13 mouse cellular contexts compared by ENCODE assay signal in the genomic region with DNA sequence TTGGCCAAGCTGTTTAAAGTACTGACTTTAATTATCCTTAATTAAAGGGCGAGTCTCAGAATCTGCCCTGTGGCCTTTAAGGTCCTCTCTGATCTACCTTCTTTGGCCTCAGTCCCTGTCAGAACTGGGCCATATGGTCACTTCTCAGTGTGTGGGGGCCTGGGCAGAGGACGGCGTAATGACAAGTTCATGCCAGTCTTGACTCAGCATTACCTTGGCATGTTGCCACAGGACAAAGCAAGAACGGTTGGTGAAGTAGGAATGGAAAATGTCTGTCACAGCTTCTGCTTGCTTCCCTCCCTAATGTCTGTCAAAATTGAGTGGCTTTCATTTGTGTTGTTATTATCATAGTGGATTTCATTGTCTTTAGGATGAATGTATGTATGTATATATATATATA. TPM values are rescaled to one million over a fixed set of nuclear protein-coding genes. Genes with fewer than 3 reads are reported as not detected.
A peak's percentile ranks its signal among the peaks of the same experiment; 100 is the strongest.
DNase-seq lines count a peak whose midpoint lies in the region; ATAC-seq and TF ChIP-seq lines count a peak whose summit lies in the region.
"Had no signal": no experiment of that assay in that cellular context is flagged by ENCODE, and none has a peak within 500 bp of the region (broad histone marks: within the 10 kb centered on the region; RNA-seq: fewer than 3 reads in every experiment).

No protein-coding gene starts in this region.

- no peaks in the 10 kb centered on the region for H3K27me3 ChIP-seq in heart, embryonic 16.5 days (ENCODE audit: control insufficient read depth, insufficient read depth, low read length)
- H3K27me3 ChIP-seq in heart, embryonic 11.5 days (ENCODE audit: control insufficient read depth, insufficient read depth, low read length): no peaks in the 10 kb centered on the region
- H3K27me3 ChIP-seq in lung, postnatal 0 days (replicated peaks; ENCODE audit: insufficient read depth, low read length): no peaks in the 10 kb centered on the region
- H3K27me3 ChIP-seq: megakaryocyte, embryonic 14.5 days had no signal

- no peaks in the 10 kb centered on the region for H3K9me3 ChIP-seq in heart, embryonic 16.5 days (replicated peaks; ENCODE audit: control insufficient read depth, low read length)
- no peaks in the 10 kb centered on the region for H3K9me3 ChIP-seq in heart, embryonic 11.5 days (replicated peaks; ENCODE audit: control insufficient read depth, low read length)
- no peaks in the 10 kb centered on the region for H3K9me3 ChIP-seq in lung, postnatal 0 days (ENCODE audit: low read length)
- H3K9me3 ChIP-seq: megakaryocyte, embryonic 14.5 days had no signal

- DNase-seq in 3134 (ENCODE audit: extremely low read depth, insufficient read length, low spot score): peak; percentile 36
- peak; percentile 81 for DNase-seq in adrenal gland, adult 2 months
- peak; percentile 92 for DNase-seq in cerebellum, adult 9-10 months
- DNase-seq in Muller cell, postnatal 12 days (ENCODE audit: inconsistent ontology term): no peak
- no peak for DNase-seq in lung, postnatal 0 days (ENCODE audit: low spot score)
- no peak for DNase-seq in frontal cortex, postnatal 36 days (ENCODE audit: low spot score in 2 of 2)
- DNase-seq: kidney, adult 9 months; spleen, adult 18-20 months had no signal

- TF ChIP-seq CTCF in lung, postnatal 0 days (IDR thresholded peaks at IDR 0.05): no peak

- WGBS in heart, embryonic 16.5 days: 47% methylated on average over 4 of the region's 4 CpGs
- 62% methylated on average over 4 of the region's 4 CpGs for WGBS in heart, embryonic 11.5 days (ENCODE audit: insufficient replicate concordance)
- WGBS in lung, postnatal 0 days: 66% methylated on average over 4 of the region's 4 CpGs

- H3K4me2 ChIP-seq in heart, embryonic 16.5 days (ENCODE audit: low read depth, low read length): no peak overlapping the region
- no peak overlapping the region for H3K4me2 ChIP-seq in heart, embryonic 11.5 days
- H3K4me2 ChIP-seq in lung, postnatal 0 days (replicated peaks; ENCODE audit: low read depth, low read length): no peak overlapping the region

- no peak for TF ChIP-seq EP300 in lung, postnatal 0 days (IDR thresholded peaks at IDR 0.05)

- H3K4me1 ChIP-seq in heart, embryonic 16.5 days (ENCODE audit: control insufficient read depth, insufficient read depth, low read length): peaks cover 23% of the 10 kb centered on the region
- H3K4me1 ChIP-seq in heart, embryonic 11.5 days (ENCODE audit: control insufficient read depth, insufficient read depth, low read length): peaks cover 10% of the 10 kb centered on the region; the same call in 1 of the 2 replicates
- H3K4me1 ChIP-seq in lung, postnatal 0 days (ENCODE audit: insufficient read depth, low read depth, low read length): no peaks in the 10 kb centered on the region

- H3K27ac ChIP-seq in heart, embryonic 16.5 days (ENCODE audit: low read length): peak overlapping the region; percentile 42
- no peak overlapping the region for H3K27ac ChIP-seq in heart, embryonic 11.5 days (ENCODE audit: low read depth, low read length)
- H3K27ac ChIP-seq in lung, postnatal 0 days (ENCODE audit: low read length): no peak overlapping the region
- H3K27ac ChIP-seq: liver, embryonic 14.5 days had no signal

- no peak overlapping the region for H3K4me3 ChIP-seq in heart, embryonic 16.5 days (ENCODE audit: low read length)
- H3K4me3 ChIP-seq in heart, embryonic 11.5 days (ENCODE audit: low read depth, low read length): no peak overlapping the region
- no peak overlapping the region for H3K4me3 ChIP-seq in lung, postnatal 0 days (ENCODE audit: low read depth, low read length)
- H3K4me3 ChIP-seq: megakaryocyte, embryonic 14.5 days had no signal

- no peak overlapping the region for H3K9ac ChIP-seq in heart, embryonic 16.5 days (ENCODE audit: low read length)
- no peak overlapping the region for H3K9ac ChIP-seq in heart, embryonic 11.5 days (ENCODE audit: low read depth, low read length)
- H3K9ac ChIP-seq in lung, postnatal 0 days (replicated peaks; ENCODE audit: low read depth): no peak overlapping the region
- H3K9ac ChIP-seq: liver, embryonic 14.5 days had no signal

- no peaks in the 10 kb centered on the region for H3K36me3 ChIP-seq in heart, embryonic 16.5 days (ENCODE audit: control insufficient read depth, insufficient read depth)
- H3K36me3 ChIP-seq in heart, embryonic 11.5 days (ENCODE audit: control insufficient read depth, insufficient read depth, low read length): no peaks in the 10 kb centered on the region
- H3K36me3 ChIP-seq in lung, postnatal 0 days (ENCODE audit: insufficient read depth, low read length): no peaks in the 10 kb centered on the region

- no peak; the same call in 1 of the 2 replicates for ATAC-seq in heart, embryonic 16.5 days (replicated peaks; ENCODE audit: extremely low read depth, insufficient read depth, low FRiP score)
- no peak for ATAC-seq in heart, embryonic 11.5 days (replicated peaks; ENCODE audit: insufficient number of reproducible peaks, low FRiP score, low TSS enrichment)
- ATAC-seq in lung, postnatal 0 days: no peak
- ATAC-seq: CD4-positive, CD25-positive, alpha-beta regulatory T cell, adult 4 months had no signal

RNA-seq across cellular contexts. Expression of a gene that starts 18.0 kb away (rescaled TPM):
- polyA plus RNA-seq in heart, embryonic 16.5 days (2015; fragmentation: Nextera tagmentation; extraction: Ambion mirVana): 23.3 and 25.5 TPM in 2 replicates
- 21.7 and 26.5 TPM in 2 replicates for polyA plus RNA-seq in heart, embryonic 11.5 days (2014; fragmentation: Nextera tagmentation; extraction: Ambion mirVana)
- 10 to 100 TPM; 23.7 to 24.7 TPM for total RNA-seq in adrenal gland, adult 2 months (2021)
- polyA plus RNA-seq in adrenal gland, adult 2 months (2012; rRNA removed): 10.4 and 12.5 TPM in 2 replicates
- 21.1 and 25.1 TPM in 2 replicates for polyA plus RNA-seq in lung, postnatal 0 days (2015; fragmentation: Nextera tagmentation; extraction: Ambion mirVana)

RNA-seq across cellular contexts. Expression of a gene that starts 20.8 kb away (rescaled TPM):
- polyA plus RNA-seq in heart, embryonic 16.5 days (2015; fragmentation: Nextera tagmentation; extraction: Ambion mirVana): 8.0 and 8.3 TPM in 2 replicates
- 6.0 and 7.6 TPM in 2 replicates for polyA plus RNA-seq in heart, embryonic 11.5 days (2014; fragmentation: Nextera tagmentation; extraction: Ambion mirVana)
- 10 to 100 TPM in 1 of 2 experiments, 1 to 10 TPM in 1; 9.5 to 11.9 TPM for total RNA-seq in adrenal gland, adult 2 months (2021)
- polyA plus RNA-seq in adrenal gland, adult 2 months (2012; rRNA removed): 3.2 and 4.7 TPM in 2 replicates
- polyA plus RNA-seq in lung, postnatal 0 days (2015; fragmentation: Nextera tagmentation; extraction: Ambion mirVana): 5.0 and 7.4 TPM in 2 replicates

RNA-seq across cellular contexts. Expression of a gene that starts 21.0 kb away (rescaled TPM):
- 89.5 and 94.1 TPM in 2 replicates for polyA plus RNA-seq in heart, embryonic 16.5 days (2015; fragmentation: Nextera tagmentation; extraction: Ambion mirVana)
- polyA plus RNA-seq in heart, embryonic 11.5 days (2014; fragmentation: Nextera tagmentation; extraction: Ambion mirVana): 60.2 and 65.4 TPM in 2 replicates
- 100 to 1,000 TPM; 108 to 122 TPM for total RNA-seq in adrenal gland, adult 2 months (2021)
- 61.1 and 95.4 TPM in 2 replicates for polyA plus RNA-seq in adrenal gland, adult 2 months (2012; rRNA removed)
- polyA plus RNA-seq in lung, postnatal 0 days (2015; fragmentation: Nextera tagmentation; extraction: Ambion mirVana): 215 and 248 TPM in 2 replicates

Comparison
In these comparisons a context has a peak if more than half of its experiments do, and no peak if none do; other contexts are left out.
1. DNase-seq: peak in 3134 (single experiment), adrenal gland, adult 2 months (single experiment) and cerebellum, adult 9-10 months (single experiment); none in Muller cell, postnatal 12 days (single experiment), lung, postnatal 0 days (single experiment) and frontal cortex, postnatal 36 days (0 of 2).